ENCODE assay signal across 10 mouse cellular contexts in the genomic region with DNA sequence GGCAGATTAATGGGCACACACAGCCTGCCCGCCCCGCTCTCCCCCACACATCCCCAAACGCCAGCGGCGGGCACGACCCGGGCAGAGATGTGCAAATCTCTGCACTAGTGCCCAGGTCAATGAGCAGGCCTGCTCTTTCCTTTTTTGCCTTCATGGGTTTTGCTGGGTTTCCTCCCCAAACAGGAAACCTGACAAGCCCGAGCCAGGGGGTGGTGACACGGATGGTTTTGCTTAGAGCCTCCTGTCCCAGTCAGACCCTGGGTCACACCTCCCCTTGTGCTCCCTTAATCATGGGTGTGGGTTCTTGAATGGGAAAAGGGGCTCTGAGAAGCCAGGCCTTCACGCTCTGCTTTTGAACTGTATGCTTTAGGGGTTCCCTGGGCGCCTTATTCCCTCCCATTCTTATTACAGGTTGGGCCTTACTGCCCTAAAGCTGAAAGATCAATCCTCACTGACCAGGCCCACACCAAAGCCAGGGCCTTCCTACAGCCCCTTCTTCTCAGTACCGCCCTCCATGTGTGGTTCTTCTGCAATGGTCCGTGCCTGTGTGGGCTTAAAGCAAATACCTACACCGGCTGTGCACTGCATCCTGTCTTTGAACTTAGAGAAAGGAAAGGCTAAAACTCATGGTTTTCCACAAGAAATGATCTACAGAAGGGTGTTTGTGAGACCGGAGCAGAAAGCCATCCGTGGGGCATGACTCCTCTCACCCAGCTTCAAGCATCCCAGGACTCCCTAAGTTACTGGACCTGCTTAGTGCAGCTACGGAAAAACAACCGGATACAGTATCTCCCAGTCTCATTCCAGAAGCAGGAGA. TPM values are rescaled to one million over a fixed set of nuclear protein-coding genes. Genes with fewer than 3 reads are reported as not detected.
DNase-seq lines count a peak whose midpoint lies in the region; ATAC-seq and TF ChIP-seq lines count a peak whose summit lies in the region.
"Had no signal": no experiment of that assay in that cellular context is flagged by ENCODE, and none has a peak within 500 bp of the region (broad histone marks: within the 10 kb centered on the region; RNA-seq: fewer than 3 reads in every experiment).

No protein-coding gene starts in this region.

- 2% methylated on average over 18 of the region's 18 CpGs for WGBS in forebrain, embryonic 11.5 days
- WGBS in forebrain, embryonic 10.5 days: 2% methylated on average over 18 of the region's 18 CpGs
- WGBS in hindbrain, embryonic 16.5 days: 7% methylated on average over 18 of the region's 18 CpGs
- 10% methylated on average over 18 of the region's 18 CpGs for WGBS in liver, embryonic 14.5 days (ENCODE audit: insufficient replicate concordance)

- H3K36me3 ChIP-seq in forebrain, embryonic 11.5 days (ENCODE audit: control insufficient read depth, insufficient read depth, low read length): no peaks in the 10 kb centered on the region
- H3K36me3 ChIP-seq in forebrain, embryonic 10.5 days (replicated peaks): no peaks in the 10 kb centered on the region
- H3K36me3 ChIP-seq in E14TG2a.4 (ENCODE audit: insufficient read depth, low read length): no peaks in the 10 kb centered on the region
- no peaks in the 10 kb centered on the region for H3K36me3 ChIP-seq in hindbrain, embryonic 16.5 days (ENCODE audit: control insufficient read depth, insufficient read depth, low read length)
- H3K36me3 ChIP-seq in liver, embryonic 14.5 days (replicated peaks; ENCODE audit: control insufficient read depth, insufficient read depth, low read depth): no peaks in the 10 kb centered on the region

- H3K4me3 ChIP-seq in forebrain, embryonic 11.5 days (ENCODE audit: low read depth, low read length): no peak overlapping the region
- H3K4me3 ChIP-seq in forebrain, embryonic 10.5 days: no peak overlapping the region
- peak overlapping the region; percentile 52; the same call in 1 of the 2 replicates for H3K4me3 ChIP-seq in E14TG2a.4 (replicated peaks; ENCODE audit: low read length)
- peak overlapping the region; percentile 33 for H3K4me3 ChIP-seq in hindbrain, embryonic 16.5 days (ENCODE audit: low read length)
- no peak overlapping the region for H3K4me3 ChIP-seq in liver, embryonic 14.5 days (ENCODE audit: insufficient read depth in 1 of 2, low read depth in 2 of 2, low read length in 2 of 2)

- ATAC-seq in forebrain, embryonic 11.5 days (replicated peaks; ENCODE audit: low FRiP score): no peak
- 0 out of 2 replicates have a peak, but pooled peaks have one; percentile 10 for ATAC-seq in hindbrain, embryonic 16.5 days
- no peak for ATAC-seq in liver, embryonic 14.5 days (ENCODE audit: insufficient read depth)

- no peak overlapping the region for H3K27ac ChIP-seq in forebrain, embryonic 11.5 days (ENCODE audit: low read depth, low read length)
- no peak overlapping the region for H3K27ac ChIP-seq in forebrain, embryonic 10.5 days
- H3K27ac ChIP-seq in hindbrain, embryonic 16.5 days (ENCODE audit: low read depth, low read length): peak overlapping the region; percentile 52
- no peak overlapping the region for H3K27ac ChIP-seq in liver, embryonic 14.5 days

- no peak for TF ChIP-seq EP300 in liver, embryonic 14.5 days (IDR thresholded peaks at IDR 0.05; ENCODE audit: low read depth)

- no peak for TF ChIP-seq CTCF in E14TG2a.4 (conservative IDR thresholded peaks at IDR 0.05; ENCODE audit: low read length)
- no peak for TF ChIP-seq CTCF in liver, embryonic 14.5 days (IDR thresholded peaks at IDR 0.05; ENCODE audit: low read depth)

- peaks cover 99% of the 10 kb centered on the region for H3K27me3 ChIP-seq in forebrain, embryonic 11.5 days (ENCODE audit: control insufficient read depth, insufficient read depth, low read length)
- peaks cover 100% of the 10 kb centered on the region for H3K27me3 ChIP-seq in forebrain, embryonic 10.5 days (ENCODE audit: poor library complexity, severe bottlenecking)
- H3K27me3 ChIP-seq in E14TG2a.4 (ENCODE audit: insufficient read depth, low read length): peaks cover 98% of the 10 kb centered on the region
- peaks cover 59% of the 10 kb centered on the region for H3K27me3 ChIP-seq in hindbrain, embryonic 16.5 days (replicated peaks; ENCODE audit: control insufficient read depth, insufficient read depth, low read length)
- peaks cover 97% of the 10 kb centered on the region for H3K27me3 ChIP-seq in liver, embryonic 14.5 days (ENCODE audit: control insufficient read depth, insufficient read depth, low read length)

- no peak overlapping the region for H3K4me2 ChIP-seq in forebrain, embryonic 11.5 days (ENCODE audit: low read depth, low read length, severe bottlenecking)
- peak overlapping the region; percentile 52 for H3K4me2 ChIP-seq in hindbrain, embryonic 16.5 days (ENCODE audit: low read length)
- 0 out of 2 replicates have a peak overlapping the region, but pooled peaks have one; percentile 22 for H3K4me2 ChIP-seq in liver, embryonic 14.5 days (ENCODE audit: low read depth)

- peaks cover 5% of the 10 kb centered on the region; the same call in 1 of the 2 replicates for H3K4me1 ChIP-seq in forebrain, embryonic 11.5 days (replicated peaks; ENCODE audit: control insufficient read depth, insufficient read depth, low read length)
- H3K4me1 ChIP-seq in forebrain, embryonic 10.5 days: peaks cover 25% of the 10 kb centered on the region
- peaks cover 61% of the 10 kb centered on the region for H3K4me1 ChIP-seq in E14TG2a.4 (replicated peaks; ENCODE audit: low read depth, low read length)
- H3K4me1 ChIP-seq in hindbrain, embryonic 16.5 days (ENCODE audit: control insufficient read depth, insufficient read depth, low read depth, low read length): no peaks in the 10 kb centered on the region; the same call in 1 of the 2 replicates
- no peaks in the 10 kb centered on the region for H3K4me1 ChIP-seq in liver, embryonic 14.5 days (replicated peaks; ENCODE audit: control insufficient read depth in 2 of 2, insufficient read depth in 2 of 2, low read length in 1 of 2)

- no peak overlapping the region for H3K9ac ChIP-seq in forebrain, embryonic 11.5 days (ENCODE audit: low read length)
- peak overlapping the region; percentile 37 for H3K9ac ChIP-seq in hindbrain, embryonic 16.5 days (ENCODE audit: low read depth, low read length)
- no peak overlapping the region for H3K9ac ChIP-seq in liver, embryonic 14.5 days (replicated peaks)

- H3K9me3 ChIP-seq in forebrain, embryonic 11.5 days (ENCODE audit: control insufficient read depth, low read length): no peaks in the 10 kb centered on the region
- no peaks in the 10 kb centered on the region for H3K9me3 ChIP-seq in forebrain, embryonic 10.5 days
- H3K9me3 ChIP-seq in E14TG2a.4 (ENCODE audit: low read length): no peaks in the 10 kb centered on the region
- no peaks in the 10 kb centered on the region for H3K9me3 ChIP-seq in hindbrain, embryonic 16.5 days (ENCODE audit: control insufficient read depth, low read length)
- no peaks in the 10 kb centered on the region for H3K9me3 ChIP-seq in liver, embryonic 14.5 days (ENCODE audit: control insufficient read depth, low read length)

- DNase-seq in forebrain, embryonic 11.5 days (ENCODE audit: low spot score): peak; percentile 52
- DNase-seq in forebrain, embryonic 10.5 days (ENCODE audit: extremely low spot score, low spot score): no peak
- no peak for DNase-seq in liver, embryonic 14.5 days (ENCODE audit: low read depth in 3 of 3, low spot score in 3 of 3)
- DNase-seq in urinary bladder, postnatal 14 days (ENCODE audit: low spot score): no peak
- no peak for DNase-seq in layer of hippocampus, adult 8-10 months (ENCODE audit: low spot score in 2 of 2)
- no peak for DNase-seq in cerebellum, postnatal 14 days

RNA-seq across cellular contexts. Expression of gene Hoxa6, which starts 0.6 kb away (rescaled TPM):
- polyA plus RNA-seq in forebrain, embryonic 11.5 days (2014; fragmentation: Nextera tagmentation; extraction: Ambion mirVana): not detected in 2 replicates
- polyA plus RNA-seq in forebrain, embryonic 10.5 days (2016; fragmentation: Nextera tagmentation; extraction: Ambion mirVana): not detected in 2 replicates
- 9.4 and 9.9 TPM in 2 replicates for polyA plus RNA-seq in hindbrain, embryonic 16.5 days (2015; fragmentation: Nextera tagmentation; extraction: Ambion mirVana)
- polyA plus RNA-seq in liver, embryonic 14.5 days (2012; rRNA removed): not detected in 2 replicates
- not detected in 2 replicates for polyA plus RNA-seq in liver, embryonic 14.5 days (2014; fragmentation: Nextera tagmentation; extraction: Ambion mirVana)
- total RNA-seq in layer of hippocampus, adult 8-10 months (2022): not detected

RNA-seq across cellular contexts. Expression of gene Hoxa3, which starts 4.1 kb away (rescaled TPM):
- not detected in 2 replicates for polyA plus RNA-seq in forebrain, embryonic 11.5 days (2014; fragmentation: Nextera tagmentation; extraction: Ambion mirVana)
- not detected in 2 replicates for polyA plus RNA-seq in forebrain, embryonic 10.5 days (2016; fragmentation: Nextera tagmentation; extraction: Ambion mirVana)
- 12.9 and 13.9 TPM in 2 replicates for polyA plus RNA-seq in hindbrain, embryonic 16.5 days (2015; fragmentation: Nextera tagmentation; extraction: Ambion mirVana)
- 0.37 and 0.43 TPM in 2 replicates for polyA plus RNA-seq in liver, embryonic 14.5 days (2012; rRNA removed)
- polyA plus RNA-seq in liver, embryonic 14.5 days (2014; fragmentation: Nextera tagmentation; extraction: Ambion mirVana): 0.13 and 0.38 TPM in 2 replicates
- total RNA-seq in layer of hippocampus, adult 8-10 months (2022): not detected

RNA-seq across cellular contexts. Expression of gene Gm28308, which starts 4.1 kb away (rescaled TPM):
- polyA plus RNA-seq in forebrain, embryonic 11.5 days (2014; fragmentation: Nextera tagmentation; extraction: Ambion mirVana): not detected in 2 replicates
- polyA plus RNA-seq in forebrain, embryonic 10.5 days (2016; fragmentation: Nextera tagmentation; extraction: Ambion mirVana): not detected in 2 replicates
- not detected in 2 replicates for polyA plus RNA-seq in hindbrain, embryonic 16.5 days (2015; fragmentation: Nextera tagmentation; extraction: Ambion mirVana)
- polyA plus RNA-seq in liver, embryonic 14.5 days (2012; rRNA removed): not detected in 2 replicates
- polyA plus RNA-seq in liver, embryonic 14.5 days (2014; fragmentation: Nextera tagmentation; extraction: Ambion mirVana): not detected in 2 replicates
- not detected for total RNA-seq in layer of hippocampus, adult 8-10 months (2022)
- total RNA-seq: megakaryocyte progenitor cell, adult 5-6 weeks had no signal
- polyA plus RNA-seq: testis, adult 2 months had no signal

RNA-seq across cellular contexts. Expression of gene Hoxa5, which starts 4.7 kb away (rescaled TPM):
- not detected in 2 replicates for polyA plus RNA-seq in forebrain, embryonic 11.5 days (2014; fragmentation: Nextera tagmentation; extraction: Ambion mirVana)
- polyA plus RNA-seq in forebrain, embryonic 10.5 days (2016; fragmentation: Nextera tagmentation; extraction: Ambion mirVana): not detected in 2 replicates
- 85.9 and 106 TPM in 2 replicates for polyA plus RNA-seq in hindbrain, embryonic 16.5 days (2015; fragmentation: Nextera tagmentation; extraction: Ambion mirVana)
- 0.52 and 0.97 TPM in 2 replicates for polyA plus RNA-seq in liver, embryonic 14.5 days (2012; rRNA removed)
- 0.16 and 0.43 TPM in 2 replicates for polyA plus RNA-seq in liver, embryonic 14.5 days (2014; fragmentation: Nextera tagmentation; extraction: Ambion mirVana)
- total RNA-seq in layer of hippocampus, adult 8-10 months (2022): not detected

RNA-seq across cellular contexts. Expression of gene Hoxa7, which starts 12.6 kb away (rescaled TPM):
- not detected in 2 replicates for polyA plus RNA-seq in forebrain, embryonic 11.5 days (2014; fragmentation: Nextera tagmentation; extraction: Ambion mirVana)
- polyA plus RNA-seq in forebrain, embryonic 10.5 days (2016; fragmentation: Nextera tagmentation; extraction: Ambion mirVana): not detected in 2 replicates
- polyA plus RNA-seq in hindbrain, embryonic 16.5 days (2015; fragmentation: Nextera tagmentation; extraction: Ambion mirVana): 9.0 and 21.1 TPM in 2 replicates
- polyA plus RNA-seq in liver, embryonic 14.5 days (2012; rRNA removed): 0.18 and 0.26 TPM in 2 replicates
- polyA plus RNA-seq in liver, embryonic 14.5 days (2014; fragmentation: Nextera tagmentation; extraction: Ambion mirVana): 0.18 and 0.23 TPM in 2 replicates
- not detected for total RNA-seq in layer of hippocampus, adult 8-10 months (2022)

Comparison
In these comparisons a context has a peak if more than half of its experiments do, and no peak if none do; other contexts are left out.
1. H3K4me3 ChIP-seq: peak in E14TG2a.4 (single experiment) and hindbrain, embryonic 16.5 days (single experiment); none in forebrain, embryonic 11.5 days (single experiment), forebrain, embryonic 10.5 days (single experiment) and liver, embryonic 14.5 days (0 of 2).
2. RNA of gene Hoxa6, which starts 0.6 kb away (polyA plus RNA-seq): 9.4 to 9.9 TPM in hindbrain, embryonic 16.5 days; not detected in forebrain, embryonic 11.5 days, not detected in forebrain, embryonic 10.5 days and not detected in liver, embryonic 14.5 days; every median in the first group is over 10 times any median in the second.